Mouse (Mus musculus): ENCODE results near the gene Grin2d. TPM values are rescaled to one million over a fixed set of nuclear protein-coding genes. Genes with fewer than 3 reads are reported as not detected.
A peak's percentile ranks its signal among the peaks of the same experiment; 100 is the strongest.

The Grin2d gene
- polyA plus RNA-seq, 1 experiment: 2.5 TPM

- no peak for DNase-seq
- 13% methylated on average over 25 of the region's 25 CpGs for WGBS
- TF ChIP-seq CTCF (IDR thresholded peaks at IDR 0.05; ENCODE audit: insufficient read depth, low read length) (no peak), POLR2A (IDR thresholded peaks at IDR 0.05; ENCODE audit: borderline replicate concordance, extremely low read depth, low read depth, low read length) (no peak)
- Histone ChIP-seq H3K4me1 (ENCODE audit: control insufficient read depth, insufficient read depth, low read length) (no peaks in the 10 kb centered on the region; the same call in 1 of the 2 replicates), H3K4me3 (replicated peaks; ENCODE audit: extremely low read depth, low read depth, low read length) (no peak overlapping the region)
Measured at GRCm38 (mm10) chr7:45819843-45820242, 58.3 kb downstream of the Grin2d start.

GRCm38 (mm10) chr7:45815984-45816351 lies 62.2 kb downstream of the Grin2d start:
- no peak for TF ChIP-seq POLR2A (IDR thresholded peaks at IDR 0.05; ENCODE audit: borderline replicate concordance, extremely low read depth, low read depth, low read length)
- TF ChIP-seq CTCF (IDR thresholded peaks at IDR 0.05; ENCODE audit: insufficient read depth, low read length): no peak
- DNase-seq: no peak
- 73% methylated on average over 2 of the region's 2 CpGs for WGBS
- Histone ChIP-seq H3K4me3 (replicated peaks; ENCODE audit: extremely low read depth, low read depth, low read length) (no peak overlapping the region), H3K4me1 (ENCODE audit: control insufficient read depth, insufficient read depth, low read length) (peaks cover 6% of the 10 kb centered on the region)

- Histone ChIP-seq H3K4me1 (ENCODE audit: control insufficient read depth, insufficient read depth, low read length) (peaks cover 6% of the 10 kb centered on the region), H3K4me3 (replicated peaks; ENCODE audit: extremely low read depth, low read depth, low read length) (no peak overlapping the region)
- WGBS: 70% methylated on average over 10 of the region's 10 CpGs
- TF ChIP-seq POLR2A (IDR thresholded peaks at IDR 0.05; ENCODE audit: borderline replicate concordance, extremely low read depth, low read depth, low read length) (no peak), CTCF (IDR thresholded peaks at IDR 0.05; ENCODE audit: insufficient read depth, low read length) (no peak)
- no peak for DNase-seq
Measured at GRCm38 (mm10) chr7:45815323-45815983, 62.7 kb downstream of the Grin2d start.

GRCm38 (mm10) chr7:45814841-45815240 lies 63.3 kb downstream of the Grin2d start:
- WGBS: 4% methylated on average over 5 of the region's 5 CpGs
- TF ChIP-seq CTCF (IDR thresholded peaks at IDR 0.05; ENCODE audit: insufficient read depth, low read length) (no peak), POLR2A (IDR thresholded peaks at IDR 0.05; ENCODE audit: borderline replicate concordance, extremely low read depth, low read depth, low read length) (no peak)
- Histone ChIP-seq H3K4me3 (replicated peaks; ENCODE audit: extremely low read depth, low read depth, low read length) (peak overlapping the region; percentile 26), H3K4me1 (ENCODE audit: control insufficient read depth, insufficient read depth, low read length) (peaks cover 6% of the 10 kb centered on the region)
- DNase-seq: no peak

DNA sequence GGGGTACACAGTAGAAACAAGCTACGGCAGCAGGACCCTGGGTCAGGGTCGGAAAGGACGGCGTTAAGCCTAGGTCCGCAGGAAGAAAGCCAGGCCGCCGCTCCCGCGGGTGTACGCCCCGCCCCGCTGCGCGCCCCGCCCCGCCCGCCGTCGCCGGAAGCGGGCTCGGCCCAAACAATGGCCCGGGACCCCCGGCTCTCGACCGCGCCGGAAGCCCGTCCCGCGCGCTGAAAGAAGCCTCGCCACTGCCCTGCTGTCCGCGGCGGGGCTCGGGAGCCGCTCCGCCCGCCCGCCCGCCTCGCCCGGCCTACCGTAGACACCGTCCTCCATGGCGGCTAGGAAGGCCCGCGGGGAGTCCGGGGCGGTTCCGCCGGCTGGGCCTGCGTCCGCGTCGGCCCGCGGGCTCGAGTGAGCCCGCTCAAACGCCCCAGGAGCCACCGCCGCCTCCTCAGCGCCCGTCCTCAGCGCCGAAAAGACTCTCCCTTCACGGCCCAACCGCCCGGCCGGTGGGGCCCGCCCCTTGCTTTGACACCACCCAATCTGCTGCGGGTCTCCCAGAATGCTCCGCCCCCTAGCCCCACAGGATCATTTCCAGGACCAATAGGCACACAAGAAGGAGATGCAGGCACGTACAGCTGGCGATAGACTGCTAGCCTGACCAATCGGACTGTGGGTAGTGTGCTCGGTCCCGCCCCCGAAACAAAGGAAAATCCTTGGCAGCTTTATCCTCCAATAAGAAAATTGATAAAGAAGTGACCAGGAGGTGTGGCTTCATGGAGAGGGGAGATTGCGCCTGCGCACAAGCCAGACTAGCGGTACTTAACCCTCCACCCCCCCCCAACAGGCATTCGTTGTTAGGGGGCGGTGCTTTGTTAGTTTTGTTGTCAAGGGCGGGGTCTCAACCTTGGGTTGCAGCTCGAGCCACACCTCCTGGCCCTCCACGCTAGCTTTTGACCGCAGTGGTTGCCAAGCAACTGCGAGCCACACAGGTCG lies 64.1 kb downstream of the Grin2d start, which contains the start of gene Cyth2:
Gene Cyth2, minus strand, starts transcription at position 795 of the 993 bp plus-strand sequence.
- peak; percentile 79 for TF ChIP-seq POLR2A (IDR thresholded peaks at IDR 0.05; ENCODE audit: borderline replicate concordance, extremely low read depth, low read depth, low read length)
- no peak for TF ChIP-seq CTCF (IDR thresholded peaks at IDR 0.05; ENCODE audit: insufficient read depth, low read length)
- Histone ChIP-seq H3K4me3 (replicated peaks; ENCODE audit: extremely low read depth, low read depth, low read length) (peak within 1 kb of the TSS; percentile 62), H3K4me1 (ENCODE audit: control insufficient read depth, insufficient read depth, low read length) (peaks cover 6% of the 10 kb centered on the region)
- under 1% methylated on average over 92 of the region's 92 CpGs for WGBS
- peak; percentile 98 for DNase-seq

- TF ChIP-seq POLR2A (IDR thresholded peaks at IDR 0.05; ENCODE audit: borderline replicate concordance, extremely low read depth, low read depth, low read length) (no peak), CTCF (IDR thresholded peaks at IDR 0.05; ENCODE audit: insufficient read depth, low read length) (no peak)
- 78% methylated on average over 8 of the region's 8 CpGs for WGBS
- Histone ChIP-seq H3K4me1 (ENCODE audit: control insufficient read depth, insufficient read depth, low read length) (peaks cover 6% of the 10 kb centered on the region), H3K4me3 (replicated peaks; ENCODE audit: extremely low read depth, low read depth, low read length) (no peak overlapping the region)
- DNase-seq: no peak
Measured at GRCm38 (mm10) chr7:45812921-45813320, 65.3 kb downstream of the Grin2d start.

DNA sequence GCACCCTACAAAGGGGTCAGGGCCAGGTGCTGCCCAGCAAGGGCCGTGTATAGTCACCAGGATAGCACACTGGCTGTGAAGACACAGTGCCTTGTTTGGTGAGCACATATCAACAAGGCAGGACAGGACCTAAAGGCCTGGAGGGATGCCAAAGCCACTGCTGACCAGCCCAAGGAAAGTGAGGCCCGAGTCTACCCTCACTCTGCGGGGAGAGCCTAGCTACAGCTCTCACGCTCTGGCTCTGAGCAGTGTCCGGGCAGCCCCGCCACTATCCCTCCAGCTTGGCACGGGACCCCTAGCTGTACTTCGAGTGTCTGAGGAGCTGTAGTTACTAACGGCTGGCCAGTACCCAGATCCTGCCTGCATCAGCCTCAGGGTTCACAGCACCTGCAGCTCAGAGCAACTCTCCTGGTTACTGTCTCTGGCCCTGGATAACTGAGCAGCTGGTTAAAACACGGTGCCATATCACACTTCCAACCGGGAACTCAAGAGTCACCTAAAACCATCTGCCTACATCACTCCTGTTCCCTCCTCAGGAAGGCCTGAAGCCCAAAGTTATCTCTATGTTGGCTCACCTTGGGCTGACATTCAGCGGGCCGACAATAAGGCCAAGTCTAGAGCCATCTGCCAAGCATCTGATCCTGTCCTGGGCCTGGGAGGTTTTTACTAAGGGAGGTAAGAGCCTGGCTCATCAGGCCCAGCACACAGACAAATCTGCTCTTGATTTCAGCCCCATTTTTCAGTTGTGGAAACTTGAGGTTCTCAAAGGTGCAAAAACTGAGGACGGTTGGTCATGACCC lies 68.7 kb downstream of the Grin2d start:
- 77% methylated on average over 14 of the region's 14 CpGs for WGBS
- TF ChIP-seq CTCF (IDR thresholded peaks at IDR 0.05; ENCODE audit: insufficient read depth, low read length) (no peak), POLR2A (IDR thresholded peaks at IDR 0.05; ENCODE audit: borderline replicate concordance, extremely low read depth, low read depth, low read length) (no peak)
- no peak for DNase-seq
- H3K4me3 ChIP-seq (replicated peaks; ENCODE audit: extremely low read depth, low read depth, low read length): no peak overlapping the region
- peaks cover 6% of the 10 kb centered on the region for H3K4me1 ChIP-seq (ENCODE audit: control insufficient read depth, insufficient read depth, low read length)

GRCm38 (mm10) chr7:45808471-45808870 lies 69.7 kb downstream of the Grin2d start:
- Histone ChIP-seq H3K4me1 (ENCODE audit: control insufficient read depth, insufficient read depth, low read length) (peaks cover 6% of the 10 kb centered on the region), H3K4me3 (replicated peaks; ENCODE audit: extremely low read depth, low read depth, low read length) (no peak overlapping the region)
- 58% methylated on average over 10 of the region's 11 CpGs for WGBS
- no peak for DNase-seq
- TF ChIP-seq CTCF (IDR thresholded peaks at IDR 0.05; ENCODE audit: insufficient read depth, low read length) (no peak), POLR2A (IDR thresholded peaks at IDR 0.05; ENCODE audit: borderline replicate concordance, extremely low read depth, low read depth, low read length) (no peak)

DNA sequence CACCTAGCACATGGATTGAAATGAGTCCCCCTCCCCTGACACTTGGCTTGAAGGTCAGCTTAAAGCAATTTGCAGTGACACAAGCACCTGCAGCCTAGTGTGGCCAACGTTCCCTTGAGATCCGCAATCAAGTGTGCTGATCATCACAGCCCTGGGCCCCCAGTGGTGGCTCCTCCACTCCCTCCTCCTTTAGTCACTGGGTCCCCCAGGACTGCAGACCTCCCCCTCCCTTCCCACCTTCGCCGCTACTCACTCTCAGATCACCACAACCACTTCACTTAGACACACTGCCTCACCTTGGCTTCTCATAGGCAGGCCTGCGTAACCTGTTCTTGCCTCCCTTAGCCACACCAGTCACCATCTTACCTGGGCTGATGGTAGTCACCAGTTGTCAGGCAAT lies 72.2 kb downstream of the Grin2d start:
- no peaks in the 10 kb centered on the region; the same call in 1 of the 2 replicates for H3K4me1 ChIP-seq (ENCODE audit: control insufficient read depth, insufficient read depth, low read length)
- WGBS: 53% methylated on average over 5 of the region's 5 CpGs
- H3K4me3 ChIP-seq (replicated peaks; ENCODE audit: extremely low read depth, low read depth, low read length): no peak overlapping the region
- TF ChIP-seq CTCF (IDR thresholded peaks at IDR 0.05; ENCODE audit: insufficient read depth, low read length) (no peak), POLR2A (IDR thresholded peaks at IDR 0.05; ENCODE audit: borderline replicate concordance, extremely low read depth, low read depth, low read length) (0 out of 2 replicates have a peak, but pooled peaks have one; percentile 6)
- DNase-seq: no peak
